Mouse (Mus musculus) hindbrain, embryonic 13.5 days (tissue): ENCODE data around the gene Gm29735. TPM values are rescaled to one million over a fixed set of nuclear protein-coding genes. Genes with fewer than 3 reads are reported as not detected.

ENCODE experiments used
- polyA plus RNA-seq: library from polyadenylated mRNA; unstranded; fragments of >200 nt; fragmentation: Nextera tagmentation; extraction: Ambion mirVana; gene quantifications from 2 replicates; pipeline ENCODE4 v1.2.1, GENCODE M21; 2015

Gene Gm29735
- polyA plus RNA-seq, 1 experiment from 2014 or later = not detected

Other genes starting within 250 kb of the Gm29735 start
- 70.1 and 72.9 TPM in 2 replicates for gene Tollip, start 238.6 kb downstream of the Gm29735 start, polyA plus RNA-seq
- gene Brsk2, start 207.4 kb downstream of the Gm29735 start, polyA plus RNA-seq = 22.5 and 24.5 TPM in 2 replicates
- gene Mob2, start 96.0 kb downstream of the Gm29735 start, polyA plus RNA-seq = 53.0 and 53.5 TPM in 2 replicates
- 87.3 and 90.2 TPM in 2 replicates for gene Dusp8, start 61.3 kb downstream of the Gm29735 start, polyA plus RNA-seq
- 0.27 and 0.32 TPM in 2 replicates for gene Gm45618, start 36.4 kb downstream of the Gm29735 start, polyA plus RNA-seq
- gene Gm39115, start 21.1 kb downstream of the Gm29735 start, polyA plus RNA-seq = not detected in 2 replicates
- gene Gm45337, start 12.5 kb downstream of the Gm29735 start, polyA plus RNA-seq = not detected in 2 replicates
- not detected in 2 replicates for gene Gm4553, start 8.6 kb upstream of the Gm29735 start, polyA plus RNA-seq
- gene Krtap5-2, start 18.9 kb upstream of the Gm29735 start, polyA plus RNA-seq = not detected in 2 replicates
- not detected in 2 replicates for gene Gm10153, start 33.3 kb upstream of the Gm29735 start, polyA plus RNA-seq
- gene Krtap5-3, start 44.3 kb upstream of the Gm29735 start, polyA plus RNA-seq = not detected in 2 replicates
- not detected in 2 replicates for gene Gm7579, start 54.7 kb upstream of the Gm29735 start, polyA plus RNA-seq
- not detected in 2 replicates for gene Krtap5-5, start 72.9 kb upstream of the Gm29735 start, polyA plus RNA-seq
- gene Gm40460, start 84.0 kb upstream of the Gm29735 start, polyA plus RNA-seq = not detected in 2 replicates
- not detected in 2 replicates for gene Gm2431, start 101.2 kb upstream of the Gm29735 start, polyA plus RNA-seq
- not detected in 2 replicates for gene Gm4559, start 117.2 kb upstream of the Gm29735 start, polyA plus RNA-seq
- not detected in 2 replicates for gene Krtap5-1, start 140.0 kb upstream of the Gm29735 start, polyA plus RNA-seq
- not detected in 2 replicates for gene Krtap5-4, start 146.4 kb upstream of the Gm29735 start, polyA plus RNA-seq
- gene Ifitm10, start 216.6 kb upstream of the Gm29735 start, polyA plus RNA-seq = 2.3 and 2.6 TPM in 2 replicates
- 0.36 TPM in 1 of 2 replicates, not detected in the other for gene Gm49369, start 225.6 kb upstream of the Gm29735 start, polyA plus RNA-seq
- gene Ctsd, start 230.9 kb upstream of the Gm29735 start, polyA plus RNA-seq = 270 and 293 TPM in 2 replicates